Mouse (Mus musculus) liver, adult 2 months (tissue): ENCODE data around the gene Fbln2.

Experiments used
- CTCF ChIP-seq: fragments of 200-500 bp; IDR thresholded peaks from 2 replicates; pipeline ENCODE4 v1.5.1; 2011; ENCODE audit warnings: low read depth, low read length, control low read depth
- POLR2A ChIP-seq: fragments of 200-500 bp; IDR thresholded peaks from 2 replicates; pipeline ENCODE4 v1.6.1; 2011; ENCODE audit warnings: low read length, control low read depth; ENCODE audit not compliant: insufficient read depth; ENCODE audit errors: extremely low read depth

DNA sequence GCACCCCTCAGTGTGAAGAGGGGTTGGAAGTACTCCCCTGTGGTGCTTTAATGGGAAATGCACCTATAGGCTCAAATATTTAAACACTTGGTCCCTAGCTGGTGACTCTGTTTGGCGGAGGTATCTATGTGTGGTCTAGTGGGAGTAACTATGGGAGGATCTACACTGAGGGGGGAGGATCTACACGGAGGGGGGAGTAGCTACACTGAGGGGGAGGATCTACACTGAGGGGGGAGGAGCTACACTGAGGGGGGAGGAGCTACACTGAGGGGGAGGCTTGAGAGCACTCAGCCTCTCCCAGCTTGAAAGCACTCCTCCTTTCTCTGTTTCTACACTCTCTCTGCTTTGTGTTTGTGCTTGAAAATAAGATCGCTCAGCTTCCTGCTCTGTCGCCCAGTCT, 67.2 kb downstream of the Fbln2 start:
- TF ChIP-seq CTCF: no peak
- no peak for TF ChIP-seq POLR2A
